Mouse (Mus musculus): ENCODE measurements around the gene Defb48.

DNA sequence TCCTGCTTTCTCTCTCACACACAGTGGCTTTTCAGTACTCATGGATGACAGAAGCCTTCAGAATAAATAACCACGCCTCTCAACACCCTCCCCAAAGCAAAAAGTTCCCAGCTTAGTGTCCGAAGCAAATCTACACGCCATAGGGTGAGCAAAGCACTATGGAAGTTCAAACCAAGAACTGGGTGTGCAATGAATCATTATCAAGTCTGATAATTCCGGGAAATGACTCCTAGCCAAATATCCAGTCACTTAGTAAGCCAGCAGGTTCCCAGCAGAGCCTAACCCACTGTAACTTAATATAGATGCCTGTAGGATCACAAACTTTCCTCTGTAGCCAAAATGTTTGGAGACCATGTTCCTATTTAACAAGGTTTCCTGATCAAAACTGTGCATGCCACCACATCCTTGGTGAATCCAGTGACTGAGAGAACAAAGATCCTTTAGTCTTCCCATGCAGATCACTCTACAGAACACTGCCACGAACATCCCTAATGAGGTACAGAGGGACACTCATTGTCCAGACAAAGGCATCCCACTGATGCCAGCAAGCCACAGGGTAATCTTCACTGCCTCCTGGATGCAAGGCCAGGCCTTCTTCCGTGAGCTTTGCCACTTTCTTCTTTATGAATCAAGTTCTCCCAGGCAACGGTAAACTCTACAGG lies 7.7 kb upstream of the Defb48 start:
- TF ChIP-seq CTCF (IDR thresholded peaks at IDR 0.05; ENCODE audit: control insufficient read depth, insufficient read depth, low read length) (no peak), POLR2A (IDR thresholded peaks at IDR 0.05; ENCODE audit: borderline replicate concordance, control insufficient read depth, low read depth, low read length) (no peak)
